In genomic region chr10:34297980-34298753, GRCm38 (mm10) we compare ENCODE assay signal across 8 mouse cellular contexts. TPM values are rescaled to one million over a fixed set of nuclear protein-coding genes. Genes with fewer than 3 reads are reported as not detected.
A peak's percentile ranks its signal among the peaks of the same experiment; 100 is the strongest.
DNase-seq lines count a peak whose midpoint lies in the region; ATAC-seq and TF ChIP-seq lines count a peak whose summit lies in the region.

No protein-coding gene starts in this region.

- peak; percentile 58 for DNase-seq in cerebellum, adult 11-12 months
- peak; percentile 58 for DNase-seq in A20 (ENCODE audit: low read depth, low spot score)
- DNase-seq in liver, embryonic 14.5 days (ENCODE audit: low read depth in 3 of 3, low spot score in 3 of 3) = no peak
- peak; percentile 24 for DNase-seq in thymus, postnatal 14 days
- no peak for DNase-seq in ovary, postnatal 10 days (ENCODE audit: low spot score)

- H3K9me3 ChIP-seq in heart, embryonic 16.5 days (replicated peaks; ENCODE audit: control insufficient read depth, low read length) = no peaks in the 10 kb centered on the region
- no peaks in the 10 kb centered on the region for H3K9me3 ChIP-seq in liver, embryonic 14.5 days (ENCODE audit: control insufficient read depth, low read length)

- H3K27ac ChIP-seq in cortical plate, adult 2 months (ENCODE audit: insufficient read depth, low read length) = peak overlapping the region; percentile 90
- peak overlapping the region; percentile 70 for H3K27ac ChIP-seq in heart, embryonic 16.5 days (ENCODE audit: low read length)
- H3K27ac ChIP-seq in liver, embryonic 14.5 days = no peak overlapping the region

- H3K4me3 ChIP-seq in cortical plate, adult 2 months (ENCODE audit: insufficient read depth, low read length) = peak overlapping the region; percentile 56
- H3K4me3 ChIP-seq in heart, embryonic 16.5 days (ENCODE audit: low read length) = peak overlapping the region; percentile 80
- peak overlapping the region; percentile 61 to 75 for H3K4me3 ChIP-seq in liver, embryonic 14.5 days (ENCODE audit: insufficient read depth in 1 of 2, low read depth in 2 of 2, low read length in 2 of 2)

- peak overlapping the region; percentile 88 for H3K4me2 ChIP-seq in heart, embryonic 16.5 days (ENCODE audit: low read depth, low read length)
- peak overlapping the region; percentile 88 for H3K4me2 ChIP-seq in liver, embryonic 14.5 days (ENCODE audit: low read depth)

- TF ChIP-seq POLR2A in cortical plate, adult 2 months (IDR thresholded peaks at IDR 0.05; ENCODE audit: extremely low read depth, insufficient read depth, low read length) = 0 out of 2 replicates have a peak, but pooled peaks have one; percentile 16

- no peak for TF ChIP-seq CTCF in cortical plate, adult 2 months (IDR thresholded peaks at IDR 0.05; ENCODE audit: extremely low read depth, insufficient read depth, low read length)
- TF ChIP-seq CTCF in liver, embryonic 14.5 days (IDR thresholded peaks at IDR 0.05; ENCODE audit: low read depth) = no peak

- WGBS in heart, embryonic 16.5 days = 48% methylated on average over 25 of the region's 25 CpGs
- 43% methylated on average over 25 of the region's 25 CpGs for WGBS in liver, embryonic 14.5 days (ENCODE audit: insufficient replicate concordance)

- H3K4me1 ChIP-seq in cortical plate, adult 2 months (ENCODE audit: control insufficient read depth, insufficient read depth, low read length) = 0 out of 2 replicates have a peak, but pooled peaks cover 1% of the 10 kb centered on the region
- peaks cover 32% of the 10 kb centered on the region for H3K4me1 ChIP-seq in heart, embryonic 16.5 days (ENCODE audit: control insufficient read depth, insufficient read depth, low read length)
- 0 out of 4 replicates have a peak, but pooled peaks cover 0 to 4% of the 10 kb centered on the region in 2 experiments for H3K4me1 ChIP-seq in liver, embryonic 14.5 days (replicated peaks; ENCODE audit: control insufficient read depth in 2 of 2, insufficient read depth in 2 of 2, low read length in 1 of 2)

- H3K36me3 ChIP-seq in heart, embryonic 16.5 days (ENCODE audit: control insufficient read depth, insufficient read depth) = no peaks in the 10 kb centered on the region
- no peaks in the 10 kb centered on the region for H3K36me3 ChIP-seq in liver, embryonic 14.5 days (replicated peaks; ENCODE audit: control insufficient read depth, insufficient read depth, low read depth)

- TF ChIP-seq EP300 in liver, embryonic 14.5 days (IDR thresholded peaks at IDR 0.05; ENCODE audit: low read depth) = no peak

- no peaks in the 10 kb centered on the region for H3K27me3 ChIP-seq in heart, embryonic 16.5 days (ENCODE audit: control insufficient read depth, insufficient read depth, low read length)
- H3K27me3 ChIP-seq in liver, embryonic 14.5 days (ENCODE audit: control insufficient read depth, insufficient read depth, low read length) = no peaks in the 10 kb centered on the region; the same call in none of the 2 replicates

- no peak for ATAC-seq in cerebellum, adult (ENCODE audit: insufficient number of reproducible peaks, low FRiP score, low TSS enrichment)
- ATAC-seq in heart, embryonic 16.5 days (replicated peaks; ENCODE audit: extremely low read depth, insufficient read depth, low FRiP score) = no peak
- ATAC-seq in liver, embryonic 14.5 days (ENCODE audit: insufficient read depth) = no peak

- H3K9ac ChIP-seq in heart, embryonic 16.5 days (ENCODE audit: low read length) = peak overlapping the region; percentile 79
- no peak overlapping the region for H3K9ac ChIP-seq in liver, embryonic 14.5 days (replicated peaks)

RNA-seq across cellular contexts. Expression of gene Tspyl4, which starts 0.9 kb away (rescaled TPM):
- polyA plus RNA-seq in cortical plate, adult 2 months (2012; rRNA removed) = 315 and 334 TPM in 2 replicates
- 20.5 and 20.8 TPM in 2 replicates for polyA plus RNA-seq in heart, embryonic 16.5 days (2015; fragmentation: Nextera tagmentation; extraction: Ambion mirVana)
- polyA plus RNA-seq in liver, embryonic 14.5 days (2012; rRNA removed) = 0.29 and 0.42 TPM in 2 replicates
- 0.19 and 0.48 TPM in 2 replicates for polyA plus RNA-seq in liver, embryonic 14.5 days (2014; fragmentation: Nextera tagmentation; extraction: Ambion mirVana)

RNA-seq across cellular contexts. Expression of gene Tspyl1, which starts 16.2 kb away (rescaled TPM):
- 110 and 118 TPM in 2 replicates for polyA plus RNA-seq in cortical plate, adult 2 months (2012; rRNA removed)
- 72.4 and 72.9 TPM in 2 replicates for polyA plus RNA-seq in heart, embryonic 16.5 days (2015; fragmentation: Nextera tagmentation; extraction: Ambion mirVana)
- 8.4 and 11.2 TPM in 2 replicates for polyA plus RNA-seq in liver, embryonic 14.5 days (2012; rRNA removed)
- 13.0 and 13.5 TPM in 2 replicates for polyA plus RNA-seq in liver, embryonic 14.5 days (2014; fragmentation: Nextera tagmentation; extraction: Ambion mirVana)

Comparison
In these comparisons a context has a peak if more than half of its experiments do, and no peak if none do; other contexts are left out.
1. DNase-seq: peak in cerebellum, adult 11-12 months (single experiment), A20 (single experiment) and thymus, postnatal 14 days (single experiment); none in liver, embryonic 14.5 days (0 of 3) and ovary, postnatal 10 days (single experiment).
2. RNA of gene Tspyl4, which starts 0.9 kb away (polyA plus RNA-seq): 315 to 334 TPM in cortical plate, adult 2 months; 20.5 to 20.8 TPM in heart, embryonic 16.5 days and 0.19 to 0.48 TPM in liver, embryonic 14.5 days; every median in the first group is over 10 times any median in the second.
3. Peak in every context shown above with its lines, with median percentiles within 50 percentile points of each other: H3K4me3 ChIP-seq.